Mouse (Mus musculus) ES-E14 (cell line): Measurements from ENCODE around the gene Inka1.

Experiments used
- CHD2 ChIP-seq: IDR thresholded peaks from 2 replicates; pipeline ENCODE4 v1.6.1; 2014; ENCODE audit warnings: mild to moderate bottlenecking, low read depth, low read length, inconsistent platforms
- MAFK ChIP-seq: IDR thresholded peaks from 2 replicates; pipeline ENCODE4 v1.6.1; 2014; ENCODE audit warnings: mild to moderate bottlenecking, low read depth, low read length, inconsistent platforms; ENCODE audit not compliant: insufficient read depth

GRCm38 (mm10) chr9:107992197-107992596 lies 6.5 kb upstream of the Inka1 start, which contains the start of gene Cdhr4:
- no peak for TF ChIP-seq MAFK
- TF ChIP-seq CHD2: no peak
